Mouse (Mus musculus) kidney, postnatal 25 days (tissue): Measurements from ENCODE around the gene Kcnk15.

Experiments
- DNase-seq, 2 experiments: peaks; one replicate each; pipeline ENCODE4 v3.0.0; 2021; ENCODE audit warnings: mixed read lengths in 2 of 2

Kcnk15 gene

DNA sequence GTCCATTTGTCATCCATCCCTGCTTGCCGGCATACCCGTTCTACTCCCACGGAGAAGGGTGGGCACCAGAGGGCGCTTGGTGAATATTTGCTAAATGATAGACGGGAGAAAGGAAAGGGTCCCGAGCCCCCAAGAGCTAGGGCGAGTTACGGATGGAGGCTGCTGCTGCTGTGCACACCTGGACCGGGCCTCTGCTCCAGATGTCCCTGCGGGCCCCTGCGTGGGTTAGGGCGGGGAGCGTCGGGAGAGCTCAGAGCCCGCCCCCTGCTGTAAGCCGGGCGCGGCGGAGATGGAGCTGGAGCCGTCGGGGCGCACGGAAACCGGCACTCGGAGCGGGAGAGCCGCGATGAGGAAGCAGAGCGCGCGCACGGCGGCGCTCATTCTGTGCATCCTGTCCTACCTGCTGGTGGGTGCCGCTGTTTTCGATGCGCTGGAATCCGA lies at the start of gene Kcnk15:
Kcnk15 (plus strand) TSS at position 191 of the 441 bp plus-strand sequence.
- no peak for DNase-seq

DNA sequence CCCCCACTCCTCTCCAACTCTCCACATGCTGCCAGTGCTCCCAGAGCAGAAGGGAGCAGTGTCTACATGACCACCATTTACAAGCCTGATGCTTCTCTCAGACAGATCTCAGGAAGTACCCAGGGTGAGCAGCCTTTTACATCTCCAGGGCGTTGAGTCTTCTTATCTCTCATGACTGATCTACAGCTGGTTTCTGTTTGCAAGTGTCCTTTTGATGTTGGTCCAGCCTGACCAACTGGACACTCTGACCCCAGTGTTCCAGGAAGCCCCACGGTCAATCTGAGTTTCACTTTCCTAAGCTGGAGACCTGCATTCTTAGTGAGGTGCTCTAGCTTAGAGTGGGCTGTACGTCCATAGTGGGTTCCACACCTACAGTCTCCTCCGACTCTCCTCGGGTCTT lies 49.6 kb upstream of the Kcnk15 start:
- no peak for DNase-seq

DNA sequence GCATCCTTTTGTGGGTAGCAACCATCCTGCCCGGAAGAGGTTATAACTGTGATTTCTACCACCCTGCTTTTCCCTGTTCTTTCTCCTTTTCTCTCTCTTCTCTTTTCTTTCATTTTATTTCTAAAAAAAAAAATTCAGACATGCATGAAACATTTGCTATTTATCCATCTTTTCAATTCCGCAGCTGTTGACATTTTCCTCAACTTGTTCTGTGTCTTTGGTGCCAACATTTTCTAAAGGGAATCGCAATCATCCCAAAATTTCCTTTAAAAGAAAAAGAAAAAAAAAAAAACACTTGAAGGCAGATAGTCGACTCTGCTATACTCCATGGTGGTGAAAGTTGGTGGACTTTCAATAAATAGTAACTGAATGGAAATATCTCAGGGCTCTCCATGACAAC lies 44.3 kb upstream of the Kcnk15 start:
- no peak for DNase-seq

DNA sequence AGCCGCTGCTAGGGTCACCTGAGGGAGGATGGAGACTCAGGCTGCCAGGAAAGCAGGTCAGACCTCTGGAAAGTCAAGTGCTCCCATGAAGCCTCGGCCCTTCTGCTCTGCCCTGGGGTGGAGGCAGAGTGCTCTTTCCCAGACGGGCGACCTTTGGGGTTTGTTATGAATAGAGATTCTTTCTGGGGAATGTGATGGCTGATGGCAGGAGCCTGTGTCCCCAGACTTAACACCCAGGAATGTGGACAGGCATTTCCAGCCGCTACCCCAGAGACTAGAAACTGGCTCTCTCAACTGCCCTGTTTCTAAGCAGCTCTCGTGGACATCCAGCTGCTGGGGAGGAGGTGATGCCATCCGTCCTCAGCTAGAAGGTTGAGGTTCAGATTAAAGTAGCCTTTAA lies 43.7 kb upstream of the Kcnk15 start:
- no peak for DNase-seq

DNA sequence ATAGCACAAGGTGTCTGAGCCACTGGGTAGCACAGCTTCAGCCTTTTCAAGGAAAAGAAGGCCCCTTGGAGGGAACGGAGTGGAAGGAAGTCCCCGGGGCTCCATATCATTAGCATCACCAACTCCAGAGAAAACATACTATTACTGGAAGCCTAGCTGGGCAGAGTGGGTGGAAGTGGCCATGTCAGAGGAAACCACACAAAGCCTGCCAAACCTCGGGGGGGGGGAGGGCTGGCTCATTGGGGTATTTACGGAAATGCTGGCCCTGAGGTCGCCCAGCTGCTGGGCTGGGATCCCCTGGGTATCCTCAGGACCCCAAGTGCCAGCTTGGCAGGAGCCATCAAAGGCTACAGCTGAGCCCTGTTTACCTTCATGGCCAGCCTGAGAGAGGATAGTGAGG lies 40.4 kb upstream of the Kcnk15 start:
- peak in 1 of 2 experiments; percentile 19 for DNase-seq

- DNase-seq: no peak
Observed at GRCm38 (mm10) chr2:163814739-163815465, 38.5 kb upstream of the Kcnk15 start.

DNA sequence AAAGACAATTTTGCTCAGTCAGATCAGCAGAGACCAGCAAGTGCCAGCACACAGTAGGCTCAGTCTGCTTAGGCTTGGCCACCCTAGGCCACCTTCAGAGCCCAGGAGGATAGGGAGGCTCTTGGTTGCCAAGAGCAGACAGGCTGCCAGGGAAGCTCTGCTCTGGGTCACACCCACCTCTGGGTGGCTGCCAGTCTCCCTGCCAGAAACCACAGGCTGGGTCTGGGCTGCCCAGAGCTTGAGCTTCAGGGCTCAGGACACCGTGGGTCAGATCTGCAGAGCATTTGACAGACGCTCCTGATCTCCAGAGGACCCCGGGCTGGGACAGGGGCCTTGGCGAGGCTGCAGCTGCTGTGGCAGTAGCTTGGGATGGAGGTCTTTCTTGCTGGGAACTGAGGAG lies 32.8 kb upstream of the Kcnk15 start, which contains the start of gene Ccn5:
Ccn5 (plus strand) TSS at position 255 of the 400 bp plus-strand sequence.
- peak; percentile 61 to 68 for DNase-seq

- DNase-seq: peak in 1 of 2 experiments; percentile 75
Observed at GRCm38 (mm10) chr2:163823248-163823647, 30.2 kb upstream of the Kcnk15 start.

GRCm38 (mm10) chr2:163823771-163824170 lies 29.7 kb upstream of the Kcnk15 start:
- peak; percentile 45 to 52 for DNase-seq

- DNase-seq: no peak
Observed at GRCm38 (mm10) chr2:163825861-163826260, 27.6 kb upstream of the Kcnk15 start.

DNA sequence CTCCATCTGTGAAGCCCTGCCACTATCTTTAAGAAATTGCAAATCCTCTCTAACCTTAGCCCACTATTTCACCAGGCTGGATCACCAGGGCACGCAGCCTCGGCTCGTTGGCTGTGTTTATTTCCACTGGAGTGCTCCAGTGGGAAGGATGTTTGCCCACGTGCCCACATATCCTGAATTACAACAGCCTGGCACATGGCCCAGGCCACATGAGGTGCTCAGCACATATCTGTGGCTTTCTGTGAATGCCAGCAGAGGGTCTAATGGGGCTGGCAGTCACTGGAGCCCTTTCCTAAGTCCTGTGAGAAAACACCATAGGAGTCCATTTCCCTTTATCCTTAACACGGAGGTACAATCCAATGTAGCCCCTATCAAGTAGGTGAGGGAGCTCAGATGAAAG lies 27.0 kb upstream of the Kcnk15 start:
- no peak for DNase-seq

- DNase-seq: no peak
Observed at GRCm38 (mm10) chr2:163831163-163831562, 22.3 kb upstream of the Kcnk15 start.

DNA sequence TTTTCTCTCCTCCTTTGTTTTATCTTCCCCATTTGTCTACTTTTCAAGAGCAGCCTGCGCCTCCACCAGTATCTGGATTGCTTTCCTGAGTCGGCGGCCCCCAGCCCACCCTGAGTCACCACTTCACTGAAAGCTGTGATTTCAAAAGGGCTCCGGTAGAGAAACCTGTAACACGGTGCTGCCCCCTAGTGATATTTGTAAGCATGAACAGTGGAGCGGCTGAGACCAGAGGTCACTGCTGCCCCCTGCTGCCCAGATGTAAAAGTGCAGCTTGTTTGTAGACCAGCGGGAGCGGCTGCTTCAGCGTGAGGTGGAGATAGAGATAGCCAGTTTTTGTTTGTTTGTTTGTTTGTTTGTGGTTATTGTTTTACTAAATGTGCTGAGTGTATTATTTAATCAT lies 15.4 kb upstream of the Kcnk15 start:
- DNase-seq: peak; percentile 74 to 87

DNA sequence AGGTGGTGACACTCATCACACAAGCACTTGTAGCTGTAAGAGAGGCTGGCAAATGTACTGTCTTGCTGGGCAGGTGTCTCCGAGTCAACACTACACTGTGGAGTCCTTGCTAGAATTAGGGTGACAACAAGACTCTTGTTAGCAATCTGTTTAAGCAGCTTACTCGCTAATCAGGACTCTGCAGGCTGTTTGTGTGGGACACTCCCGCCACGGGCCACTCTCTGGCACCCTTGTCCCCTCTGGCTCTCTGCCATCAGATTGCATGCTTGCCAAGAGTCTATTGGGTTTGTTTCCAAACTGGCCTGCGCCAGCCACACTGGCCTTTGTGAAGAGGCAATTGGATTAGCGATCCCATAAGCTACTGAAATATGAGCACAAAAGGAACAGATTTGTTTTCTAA lies 13.9 kb upstream of the Kcnk15 start:
- peak; percentile 61 to 62 for DNase-seq

- no peak for DNase-seq
Observed at GRCm38 (mm10) chr2:163842043-163842442, 11.4 kb upstream of the Kcnk15 start.

DNA sequence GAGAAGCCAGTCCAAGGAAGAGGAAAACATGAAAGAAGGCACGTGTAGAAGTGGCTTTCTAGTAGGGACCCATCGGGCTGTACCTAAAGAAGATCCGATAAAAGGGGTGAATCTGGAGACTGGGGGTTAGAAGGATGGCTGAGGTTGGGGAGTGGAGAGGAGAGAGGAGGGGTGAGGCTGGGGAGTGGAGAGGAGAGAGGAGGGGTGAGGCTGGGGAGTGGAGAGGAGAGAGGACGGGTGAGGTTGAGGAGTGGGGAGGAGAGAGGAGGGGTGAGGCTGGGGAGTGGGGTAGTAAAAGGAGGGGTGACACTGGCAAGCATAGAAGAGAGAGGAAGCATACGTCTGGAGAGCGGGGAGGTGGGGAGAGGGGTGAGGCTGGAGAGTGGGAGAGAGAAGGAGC lies 3.8 kb downstream of the Kcnk15 start:
- DNase-seq: no peak

DNA sequence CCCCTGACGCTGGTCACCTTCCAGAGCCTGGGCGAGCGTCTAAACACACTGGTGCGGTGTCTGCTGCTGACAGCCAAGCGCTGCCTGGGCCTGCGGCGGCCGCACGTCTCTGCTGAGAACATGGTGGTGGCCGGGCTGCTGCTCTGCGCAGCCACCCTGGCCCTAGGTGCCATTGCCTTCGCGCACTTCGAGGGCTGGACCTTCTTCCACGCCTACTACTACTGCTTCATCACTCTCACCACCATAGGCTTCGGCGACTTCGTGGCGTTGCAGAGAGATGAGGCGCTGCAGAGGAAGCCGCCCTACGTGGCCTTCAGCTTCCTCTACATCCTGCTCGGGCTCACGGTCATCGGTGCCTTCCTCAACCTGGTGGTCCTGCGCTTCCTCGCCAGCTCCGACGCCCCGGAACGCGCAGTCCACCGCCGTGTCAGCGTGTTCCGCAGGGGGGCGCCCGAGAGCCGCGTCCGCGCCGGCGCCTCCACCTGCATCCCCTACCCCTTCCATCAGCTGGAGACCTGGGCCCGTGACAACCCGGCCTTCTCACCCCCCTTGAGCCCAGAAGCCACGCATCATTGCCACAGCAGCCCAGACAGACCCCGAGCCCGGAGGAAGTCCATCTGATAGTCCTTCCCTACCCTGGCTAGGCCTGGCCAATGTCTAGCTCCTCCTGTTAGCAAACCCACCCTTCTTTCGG lies 5.0 kb downstream of the Kcnk15 start:
- no peak for DNase-seq

GRCm38 (mm10) chr2:163865311-163865710 lies 11.9 kb downstream of the Kcnk15 start:
- no peak for DNase-seq

DNA sequence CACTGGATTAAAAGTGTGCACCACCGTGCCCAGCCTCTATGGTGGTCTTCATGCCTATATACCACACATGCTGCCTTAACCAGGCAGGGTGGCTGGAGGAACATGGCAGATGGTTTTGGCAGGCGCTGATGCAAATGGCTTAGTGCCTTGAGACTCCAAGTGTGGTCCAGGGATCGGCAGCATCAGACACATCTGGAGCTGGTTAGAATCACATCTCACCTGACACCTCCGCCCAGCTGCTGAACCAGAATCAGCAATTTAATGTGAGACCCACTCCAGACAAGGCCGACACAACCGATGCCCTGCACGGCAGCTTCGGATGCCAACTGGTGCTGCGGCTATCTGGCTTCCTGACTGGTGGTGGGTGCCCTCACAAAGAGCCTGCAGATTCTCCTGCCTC lies 12.6 kb downstream of the Kcnk15 start:
- DNase-seq: no peak

DNA sequence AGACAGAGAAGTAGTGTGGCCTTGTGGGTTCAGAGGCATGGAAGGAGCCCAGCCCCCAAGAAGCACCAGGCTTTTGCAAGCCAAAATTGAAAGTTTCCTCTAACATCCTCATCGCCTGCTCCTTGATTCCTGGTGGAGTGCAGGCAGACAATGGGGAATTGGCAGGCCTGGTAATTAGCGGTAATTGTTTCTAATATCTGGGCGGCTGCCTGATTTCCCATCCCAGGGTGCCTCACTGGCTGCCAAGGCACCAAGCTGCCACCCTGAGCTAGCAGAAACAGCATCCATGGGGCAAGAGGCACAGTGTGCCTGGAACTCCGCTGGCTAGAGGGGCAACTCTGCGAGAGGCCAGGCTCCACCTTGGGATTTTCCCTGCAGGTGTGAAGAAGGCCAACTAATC lies 16.3 kb downstream of the Kcnk15 start:
- no peak for DNase-seq

DNA sequence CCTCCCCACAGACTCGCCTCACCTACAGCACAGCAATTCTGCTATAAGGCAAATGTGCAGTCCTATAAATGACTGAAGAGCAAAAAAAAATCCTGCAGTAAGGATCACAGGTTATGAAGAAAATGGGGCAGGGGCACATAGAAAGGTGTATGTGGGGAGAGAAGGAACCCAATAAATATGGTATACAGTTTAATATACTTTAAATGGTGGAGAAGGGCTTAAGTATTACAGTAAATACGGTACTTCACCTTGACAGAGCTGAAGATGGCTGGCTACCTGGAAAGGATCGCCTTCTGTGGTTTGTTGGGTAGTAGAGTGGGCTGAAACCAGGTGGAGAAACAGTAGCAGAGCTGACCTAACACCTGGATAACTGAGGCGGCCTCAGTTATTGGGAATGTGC lies 17.8 kb downstream of the Kcnk15 start:
- no peak for DNase-seq

DNA sequence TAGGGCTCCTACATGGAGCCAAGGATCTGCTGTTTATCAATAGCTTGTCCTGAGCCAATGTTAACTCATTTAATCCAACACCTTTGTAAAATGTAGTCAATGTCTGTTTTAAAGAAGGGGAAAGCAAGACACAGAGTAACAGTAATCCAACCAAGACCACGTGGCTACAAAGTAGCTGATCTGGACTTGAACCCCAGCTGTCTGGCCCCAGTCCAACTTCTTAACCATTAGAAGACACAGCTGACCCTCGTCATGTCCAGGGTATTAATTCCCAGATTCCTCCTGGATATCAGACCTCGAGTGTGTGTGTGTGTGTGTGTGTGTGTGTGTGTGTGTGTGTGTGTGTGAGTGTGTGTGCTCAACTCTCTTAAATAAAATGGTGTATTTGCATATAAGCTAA lies 18.5 kb downstream of the Kcnk15 start:
- DNase-seq: no peak

- no peak for DNase-seq
Observed at GRCm38 (mm10) chr2:163874877-163875276, 21.4 kb downstream of the Kcnk15 start.

GRCm38 (mm10) chr2:163875484-163875883 lies 22.0 kb downstream of the Kcnk15 start:
- no peak for DNase-seq
